Mouse (Mus musculus): Measurements from ENCODE around the gene Fmo3. TPM values are rescaled to one million over a fixed set of nuclear protein-coding genes. Genes with fewer than 3 reads are reported as not detected.

Fmo3 gene
- polyA plus RNA-seq (2012; rRNA removed): not detected in 2 replicates

GRCm38 (mm10) chr1:162984428-162984827 is at the start of gene Fmo3:
Gene Fmo3, minus strand, starts transcription at chr1:162984528.

GRCm38 (mm10) chr1:162937415-162937814 is 46.9 kb downstream of the Fmo3 start, which contains the start of gene Fmo6:
Gene Fmo6, minus strand, starts transcription at chr1:162937515.

Other genes with a start within 250 kb of the Fmo3 start
- 7.8 and 12.9 TPM in 2 replicates for gene Prrc2c, start 244.0 kb downstream of the Fmo3 start, polyA plus RNA-seq (2012; rRNA removed)
- 0.13 TPM in 1 of 2 replicates, not detected in the other for gene Fmo4, start 170.6 kb downstream of the Fmo3 start, polyA plus RNA-seq (2012; rRNA removed)
- gene Fmo1, start 117.9 kb downstream of the Fmo3 start, polyA plus RNA-seq (2012; rRNA removed): 0.33 and 2.3 TPM in 2 replicates
- 0.78 and 1.9 TPM in 2 replicates for gene Fmo2, start 85.8 kb downstream of the Fmo3 start, polyA plus RNA-seq (2012; rRNA removed)
- not detected in 2 replicates for gene Fmo6, start 47.0 kb downstream of the Fmo3 start, polyA plus RNA-seq (2012; rRNA removed)
- not detected in 2 replicates for gene Mroh9, start 101.1 kb upstream of the Fmo3 start, polyA plus RNA-seq (2012; rRNA removed)